ENCODE assay signal across 8 mouse cellular contexts in the genomic region with DNA sequence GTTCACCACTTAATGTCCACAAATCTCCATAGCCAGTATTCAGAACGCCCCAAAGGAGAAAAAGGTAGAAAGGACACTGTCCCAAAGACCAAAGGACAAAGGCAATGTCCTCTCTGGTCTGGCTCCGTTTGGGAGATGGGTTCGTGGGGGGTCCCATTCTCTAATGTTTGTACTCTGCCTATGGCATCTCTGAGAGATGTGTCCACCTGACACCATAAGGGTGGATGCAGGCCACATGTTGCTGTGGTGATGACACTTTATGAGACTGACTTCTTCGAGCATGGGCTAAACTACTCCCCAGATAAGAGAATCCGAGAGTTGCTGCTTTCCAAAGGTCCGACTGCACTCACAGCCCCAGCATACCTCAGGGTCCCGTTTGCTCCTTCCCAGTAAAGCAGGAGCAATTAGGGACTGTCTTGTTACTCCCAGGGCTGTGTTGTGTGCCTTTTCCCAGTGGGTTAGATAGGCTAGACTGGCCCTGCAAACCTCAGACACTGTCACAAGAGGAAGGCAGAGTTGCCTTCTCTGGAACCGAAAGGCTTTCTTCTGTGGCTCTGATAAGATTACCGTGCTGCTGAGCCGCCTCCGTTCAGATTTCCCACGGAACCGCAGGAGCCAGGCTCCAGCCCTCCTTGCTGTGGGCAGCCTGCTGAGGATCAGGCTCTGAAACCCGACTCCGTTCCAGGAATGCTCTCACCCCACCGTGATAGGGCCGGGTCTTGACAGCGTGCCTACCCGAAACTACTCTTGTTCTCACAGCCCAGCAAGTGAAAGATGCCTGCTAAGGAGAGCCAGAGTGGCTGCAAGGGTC. TPM values are rescaled to one million over a fixed set of nuclear protein-coding genes. Genes with fewer than 3 reads are reported as not detected.
DNase-seq lines count a peak whose midpoint lies in the region; ATAC-seq lines count a peak whose summit lies in the region.

No protein-coding gene starts in this region.

- H3K9ac ChIP-seq in embryonic facial prominence, embryonic 15.5 days, result no peak overlapping the region

- H3K4me3 ChIP-seq in embryonic facial prominence, embryonic 15.5 days (replicated peaks), result no peak overlapping the region

- peak overlapping the region; percentile 15 for H3K4me2 ChIP-seq in embryonic facial prominence, embryonic 15.5 days (replicated peaks)

- 17% methylated on average over 19 of the region's 19 CpGs for WGBS in embryonic facial prominence, embryonic 15.5 days

- H3K36me3 ChIP-seq in embryonic facial prominence, embryonic 15.5 days, result no peaks in the 10 kb centered on the region

- DNase-seq in right cerebral cortex, postnatal 4 days, result peak; percentile 16
- DNase-seq in right cerebral cortex, adult 18-20 months, result no peak
- DNase-seq in heart, postnatal 4 days, result peak; percentile 68
- DNase-seq in B cell, adult 2 months, result no peak
- no peak for DNase-seq in testis, postnatal 14 days (ENCODE audit: low spot score)

- no peak overlapping the region for H3K27ac ChIP-seq in embryonic facial prominence, embryonic 15.5 days (replicated peaks)

- H3K27me3 ChIP-seq in embryonic facial prominence, embryonic 15.5 days, result no peaks in the 10 kb centered on the region

- no peaks in the 10 kb centered on the region for H3K9me3 ChIP-seq in embryonic facial prominence, embryonic 15.5 days (replicated peaks)

- peak; percentile 49; the same call in 1 of the 2 replicates for ATAC-seq in embryonic facial prominence, embryonic 15.5 days (ENCODE audit: insufficient number of reproducible peaks, low FRiP score, low TSS enrichment, low read depth)
- 0 out of 2 replicates have a peak, but pooled peaks have one; percentile 27 for ATAC-seq in megakaryocyte-erythroid progenitor cell, adult 5-6 weeks (replicated peaks; ENCODE audit: low FRiP score, low TSS enrichment, poor library complexity, severe bottlenecking)
- no peak for ATAC-seq in megakaryocyte progenitor cell, adult 5-6 weeks (replicated peaks; ENCODE audit: poor library complexity)

- H3K4me1 ChIP-seq in embryonic facial prominence, embryonic 15.5 days, result peaks cover 33% of the 10 kb centered on the region

RNA-seq across cellular contexts. Expression of a gene that starts 7.1 kb away (rescaled TPM):
- polyA plus RNA-seq in embryonic facial prominence, embryonic 15.5 days (2015; fragmentation: Nextera tagmentation; extraction: Ambion mirVana), result 16.7 and 19.1 TPM in 2 replicates
- total RNA-seq in heart, postnatal 4 days (2021), result 100 to 1,000 TPM; 107 to 115 TPM
- 9.9 and 19.4 TPM in 2 replicates for total RNA-seq in megakaryocyte-erythroid progenitor cell, adult 5-6 weeks (2014; fragmentation: Nextera tagmentation)
- 11.1 TPM in 2 replicates for total RNA-seq in megakaryocyte-erythroid progenitor cell, adult 5-6 weeks (2017)
- total RNA-seq in megakaryocyte progenitor cell, adult 5-6 weeks (2015), result 48.8 and 48.9 TPM in 2 replicates
- total RNA-seq in megakaryocyte progenitor cell, adult 5-6 weeks (2017), result 110 and 111 TPM in 2 replicates

Comparison
In these comparisons a context has a peak if more than half of its experiments do, and no peak if none do; other contexts are left out.
1. DNase-seq: peak in right cerebral cortex, postnatal 4 days (single experiment) and heart, postnatal 4 days (single experiment); none in right cerebral cortex, adult 18-20 months (single experiment), B cell, adult 2 months (0 of 2) and testis, postnatal 14 days (single experiment).